Mouse (Mus musculus): ENCODE measurements around the gene Kyat1. TPM values are rescaled to one million over a fixed set of nuclear protein-coding genes. Genes with fewer than 3 reads are reported as not detected.

Kyat1 gene
- polyA plus RNA-seq, 1 experiment: 45.6 TPM

GRCm38 (mm10) chr2:30237199-30237880 is 31.7 kb upstream of the Kyat1 start, which contains the start of gene Lrrc8a:
TSS of gene Lrrc8a (plus strand) at chr2:30237715.
- Histone ChIP-seq H3K4me1 (ENCODE audit: control insufficient read depth, insufficient read depth, low read length) (peaks cover 27% of the 10 kb centered on the region), H3K4me3 (replicated peaks; ENCODE audit: insufficient read depth, low read depth, low read length) (peak within 1 kb of the TSS; percentile 74), H3K27ac (ENCODE audit: insufficient read depth, low read length) (peak within 1 kb of the TSS; percentile 72), H3K27me3 (ENCODE audit: control insufficient read depth, insufficient read depth, low read length) (no peaks in the 10 kb centered on the region)
- TF ChIP-seq CTCF (IDR thresholded peaks at IDR 0.05; ENCODE audit: borderline replicate concordance, insufficient read depth, low read depth, low read length) (peak; percentile 24; the same call in 1 of the 2 replicates), POLR2A (IDR thresholded peaks at IDR 0.05; ENCODE audit: borderline replicate concordance, insufficient read depth, low read length) (peak; percentile 62; the same call in 1 of the 2 replicates)
- DNase-seq: peak; percentile 100
- WGBS: under 1% methylated on average over 59 of the region's 67 CpGs

GRCm38 (mm10) chr2:30236426-30237198 is 31.0 kb upstream of the Kyat1 start:
- Histone ChIP-seq H3K4me1 (ENCODE audit: control insufficient read depth, insufficient read depth, low read length) (peaks cover 27% of the 10 kb centered on the region), H3K4me3 (replicated peaks; ENCODE audit: insufficient read depth, low read depth, low read length) (peak overlapping the region; percentile 74), H3K27me3 (ENCODE audit: control insufficient read depth, insufficient read depth, low read length) (no peaks in the 10 kb centered on the region), H3K27ac (ENCODE audit: insufficient read depth, low read length) (peak overlapping the region; percentile 48)
- WGBS: 2% methylated on average over 18 of the region's 18 CpGs
- no peak for TF ChIP-seq POLR2A (IDR thresholded peaks at IDR 0.05; ENCODE audit: borderline replicate concordance, insufficient read depth, low read length)
- TF ChIP-seq CTCF (IDR thresholded peaks at IDR 0.05; ENCODE audit: borderline replicate concordance, insufficient read depth, low read depth, low read length): no peak
- no peak for DNase-seq

- Histone ChIP-seq H3K27ac (ENCODE audit: insufficient read depth, low read length) (no peak overlapping the region), H3K4me1 (ENCODE audit: control insufficient read depth, insufficient read depth, low read length) (peaks cover 19% of the 10 kb centered on the region), H3K27me3 (ENCODE audit: control insufficient read depth, insufficient read depth, low read length) (no peaks in the 10 kb centered on the region), H3K4me3 (replicated peaks; ENCODE audit: insufficient read depth, low read depth, low read length) (no peak overlapping the region)
- TF ChIP-seq CTCF (IDR thresholded peaks at IDR 0.05; ENCODE audit: borderline replicate concordance, insufficient read depth, low read depth, low read length): no peak
- no peak for TF ChIP-seq POLR2A (IDR thresholded peaks at IDR 0.05; ENCODE audit: borderline replicate concordance, insufficient read depth, low read length)
- no peak for DNase-seq
- WGBS: 88% methylated on average over 5 of the region's 5 CpGs
These were observed 29.9 kb upstream of the Kyat1 start for GRCm38 (mm10) chr2:30235593-30235992.

GRCm38 (mm10) chr2:30216293-30216692 is 10.6 kb upstream of the Kyat1 start:
- Histone ChIP-seq H3K4me1 (ENCODE audit: control insufficient read depth, insufficient read depth, low read length) (no peaks in the 10 kb centered on the region), H3K27ac (ENCODE audit: insufficient read depth, low read length) (no peak overlapping the region), H3K27me3 (ENCODE audit: control insufficient read depth, insufficient read depth, low read length) (no peaks in the 10 kb centered on the region), H3K4me3 (replicated peaks; ENCODE audit: insufficient read depth, low read depth, low read length) (no peak overlapping the region)
- no peak for DNase-seq
- 92% methylated on average over 5 of the region's 5 CpGs for WGBS
- TF ChIP-seq POLR2A (IDR thresholded peaks at IDR 0.05; ENCODE audit: borderline replicate concordance, insufficient read depth, low read length) (no peak), CTCF (IDR thresholded peaks at IDR 0.05; ENCODE audit: borderline replicate concordance, insufficient read depth, low read depth, low read length) (no peak)

- no peaks in the 10 kb centered on the region for H3K4me1 ChIP-seq (ENCODE audit: control insufficient read depth, insufficient read depth, low read length)
- DNase-seq: no peak
- no peak overlapping the region for H3K4me3 ChIP-seq (replicated peaks; ENCODE audit: insufficient read depth, low read depth, low read length)
- H3K27me3 ChIP-seq (ENCODE audit: control insufficient read depth, insufficient read depth, low read length): no peaks in the 10 kb centered on the region
- WGBS: 74% methylated on average over 6 of the region's 6 CpGs
- H3K27ac ChIP-seq (ENCODE audit: insufficient read depth, low read length): no peak overlapping the region
- TF ChIP-seq POLR2A (IDR thresholded peaks at IDR 0.05; ENCODE audit: borderline replicate concordance, insufficient read depth, low read length) (no peak), CTCF (IDR thresholded peaks at IDR 0.05; ENCODE audit: borderline replicate concordance, insufficient read depth, low read depth, low read length) (no peak)
These were observed 9.8 kb upstream of the Kyat1 start for GRCm38 (mm10) chr2:30215493-30215892.

- H3K27me3 ChIP-seq (ENCODE audit: control insufficient read depth, insufficient read depth, low read length): no peaks in the 10 kb centered on the region
- 87% methylated on average over 3 of the region's 3 CpGs for WGBS
- TF ChIP-seq CTCF (IDR thresholded peaks at IDR 0.05; ENCODE audit: borderline replicate concordance, insufficient read depth, low read depth, low read length): no peak
- no peak for TF ChIP-seq POLR2A (IDR thresholded peaks at IDR 0.05; ENCODE audit: borderline replicate concordance, insufficient read depth, low read length)
These were observed 9.1 kb upstream of the Kyat1 start for GRCm38 (mm10) chr2:30214745-30215144.

GRCm38 (mm10) chr2:30212951-30213350 is 7.3 kb upstream of the Kyat1 start:
- no peak overlapping the region for H3K27ac ChIP-seq (ENCODE audit: insufficient read depth, low read length)
- no peak for DNase-seq
- 79% methylated on average over 1 of the region's 1 CpGs for WGBS
- H3K27me3 ChIP-seq (ENCODE audit: control insufficient read depth, insufficient read depth, low read length): no peaks in the 10 kb centered on the region
- TF ChIP-seq CTCF (IDR thresholded peaks at IDR 0.05; ENCODE audit: borderline replicate concordance, insufficient read depth, low read depth, low read length): no peak
- TF ChIP-seq POLR2A (IDR thresholded peaks at IDR 0.05; ENCODE audit: borderline replicate concordance, insufficient read depth, low read length): no peak
- no peak overlapping the region for H3K4me3 ChIP-seq (replicated peaks; ENCODE audit: insufficient read depth, low read depth, low read length)
- no peaks in the 10 kb centered on the region for H3K4me1 ChIP-seq (ENCODE audit: control insufficient read depth, insufficient read depth, low read length)

More at GRCm38 (mm10) chr2:30214745-30215144, 9.1 kb upstream of the Kyat1 start:
- H3K27ac ChIP-seq (ENCODE audit: insufficient read depth, low read length): no peak overlapping the region
- no peaks in the 10 kb centered on the region for H3K4me1 ChIP-seq (ENCODE audit: control insufficient read depth, insufficient read depth, low read length)
- H3K4me3 ChIP-seq (replicated peaks; ENCODE audit: insufficient read depth, low read depth, low read length): no peak overlapping the region
- no peak for DNase-seq
